Mouse (Mus musculus) liver, embryonic 16.5 days (tissue): Measurements from ENCODE around the gene Scfd2. TPM values are rescaled to one million over a fixed set of nuclear protein-coding genes. Genes with fewer than 3 reads are reported as not detected.

Source experiments
- ATAC-seq: fragments of 200-750 bp; cut with Nextera tagmentation; 2 replicates; pipeline ENCODE4 v1.8.0; 2017; ENCODE audit warnings: low read depth, mild to moderate bottlenecking, moderate number of reproducible peaks, moderate library complexity
- H3K27ac ChIP-seq: fragments of 300-500 bp; sonication (generic); 2 replicates; pipeline ENCODE4 v1.5.1; 2014; ENCODE audit warnings: mild to moderate bottlenecking, low read length
- H3K27me3 ChIP-seq: fragments of 300-500 bp; sonication (generic); 2 replicates; pipeline ENCODE4 v1.6.1; 2014; ENCODE audit warnings: low read depth, low read length, mixed read lengths; ENCODE audit not compliant: control insufficient read depth, insufficient read depth
- H3K36me3 ChIP-seq: fragments of 300-500 bp; sonication (generic); 2 replicates; pipeline ENCODE4 v1.6.1; 2014; ENCODE audit warnings: mild to moderate bottlenecking; ENCODE audit not compliant: control insufficient read depth, insufficient read depth
- H3K4me1 ChIP-seq: fragments of 300-500 bp; sonication (generic); 2 replicates; pipeline ENCODE4 v1.6.1; 2014; ENCODE audit warnings: low read depth, low read length, mixed read lengths; ENCODE audit not compliant: control insufficient read depth
- H3K4me2 ChIP-seq: fragments of 300-500 bp; sonication (generic); 2 replicates; pipeline ENCODE4 v1.6.1; 2014; ENCODE audit warnings: low read depth, low read length, mixed read lengths
- H3K4me3 ChIP-seq: fragments of 300-500 bp; sonication (generic); 2 replicates; pipeline ENCODE4 v1.5.1; 2014; ENCODE audit warnings: low read depth, mild to moderate bottlenecking, low read length
- H3K9ac ChIP-seq: fragments of 300-500 bp; sonication (generic); 2 replicates; pipeline ENCODE4 v1.6.1; 2014; ENCODE audit warnings: low read depth, low read length
- H3K9me3 ChIP-seq: fragments of 300-500 bp; sonication (generic); replicated peaks from 2 replicates; pipeline ENCODE4 v1.6.1; 2016; ENCODE audit warnings: low read length; ENCODE audit not compliant: control insufficient read depth
- WGBS: fragments of 180-500 bp; shearing (Covaris S2); extraction: QIAGEN DNeasy Blood & Tissue Kit; methylation state at CpG from one replicate; pipeline ENCODE4 v1.1.7; 2014; ENCODE audit not compliant: insufficient replicate concordance; 5-methylcytosine and 5-hydroxymethylcytosine counted together
- polyA plus RNA-seq: library from polyadenylated mRNA; unstranded; fragments of >200 nt; fragmentation: Nextera tagmentation; extraction: Ambion mirVana; gene quantifications from 2 replicates; pipeline ENCODE4 v1.2.1, GENCODE M21; 2015

The Scfd2 gene
- polyA plus RNA-seq, 1 experiment from 2014 or later = 10.4 TPM

DNA sequence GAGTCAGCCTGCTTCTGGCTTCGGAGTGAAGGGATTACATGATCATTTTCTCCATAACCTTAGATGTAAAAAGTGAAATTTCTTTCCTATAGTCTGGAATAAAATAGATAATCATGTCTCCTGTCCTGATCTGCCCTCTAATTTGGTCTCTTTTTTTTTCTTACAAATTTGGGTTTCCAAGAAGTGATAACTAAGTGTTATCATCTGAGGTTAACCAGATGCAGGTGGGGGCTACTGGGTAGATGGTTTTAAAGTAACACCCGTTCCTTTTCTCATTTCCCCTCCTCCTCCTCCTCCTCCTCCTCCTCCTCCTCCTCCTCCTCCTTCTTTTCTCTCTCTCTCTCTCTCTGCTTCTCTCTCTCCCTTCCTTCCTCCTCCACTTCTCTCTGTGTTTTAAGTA, 338.6 kb downstream of the Scfd2 start:
- H3K27me3 ChIP-seq = peaks cover 18% of the 10 kb centered on the region
- no peaks in the 10 kb centered on the region for H3K9me3 ChIP-seq
- 36% methylated on average over 2 of the region's 2 CpGs for WGBS

DNA sequence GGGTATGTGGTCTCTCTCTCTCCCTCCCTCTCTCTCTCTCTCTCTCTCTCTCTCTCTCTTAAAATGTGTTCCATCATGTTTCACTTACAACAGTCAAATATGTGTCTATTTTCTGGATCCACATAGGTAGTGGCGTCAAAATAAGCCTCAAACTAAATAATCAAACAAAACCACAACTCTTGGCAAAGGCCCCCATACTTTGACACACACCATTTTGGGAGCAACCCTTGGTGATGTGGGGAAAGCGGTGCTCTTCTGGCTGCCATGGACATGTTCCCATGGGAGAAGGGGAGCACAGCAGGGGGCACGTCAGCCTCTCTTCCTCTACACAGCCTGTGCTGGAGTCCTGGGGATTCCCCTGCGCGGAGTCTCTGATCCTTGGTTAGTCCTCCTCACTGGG, 340.6 kb downstream of the Scfd2 start:
- peaks cover 18% of the 10 kb centered on the region for H3K27me3 ChIP-seq
- no peak overlapping the region for H3K4me2 ChIP-seq
- no peaks in the 10 kb centered on the region for H3K9me3 ChIP-seq
- H3K4me1 ChIP-seq = peaks cover 7% of the 10 kb centered on the region
- no peaks in the 10 kb centered on the region for H3K36me3 ChIP-seq
- H3K27ac ChIP-seq = no peak overlapping the region
- no peak for ATAC-seq
- 62% methylated on average over 5 of the region's 5 CpGs for WGBS
- no peak overlapping the region for H3K4me3 ChIP-seq
- H3K9ac ChIP-seq = no peak overlapping the region

More for the DNA sequence above, 338.6 kb downstream of the Scfd2 start:
- H3K4me1 ChIP-seq = peaks cover 7% of the 10 kb centered on the region
- H3K9ac ChIP-seq = no peak overlapping the region
- no peaks in the 10 kb centered on the region for H3K36me3 ChIP-seq
- no peak overlapping the region for H3K4me3 ChIP-seq
- ATAC-seq = no peak
- H3K27ac ChIP-seq = no peak overlapping the region
- no peak overlapping the region for H3K4me2 ChIP-seq

DNA sequence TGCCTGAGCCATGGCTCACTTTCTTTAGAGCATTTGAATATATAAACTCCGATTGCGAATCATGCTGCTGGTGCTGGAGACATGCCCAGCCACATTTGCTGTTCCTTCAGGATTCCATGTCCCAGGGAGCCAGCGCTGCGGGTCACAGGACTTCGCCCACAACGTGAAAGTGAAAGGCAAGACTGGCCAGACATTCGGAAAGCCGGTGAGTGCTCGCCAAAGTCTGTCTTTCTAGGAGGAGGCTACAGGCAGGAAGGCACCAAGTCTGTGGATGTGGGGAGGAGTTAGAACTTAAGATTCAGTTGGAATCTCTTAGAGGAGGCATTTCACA, 341.4 kb downstream of the Scfd2 start:
- H3K4me1 ChIP-seq = peaks cover 7% of the 10 kb centered on the region
- no peak overlapping the region for H3K4me2 ChIP-seq
- peaks cover 11% of the 10 kb centered on the region for H3K27me3 ChIP-seq
- WGBS = 56% methylated on average over 9 of the region's 9 CpGs
- no peak overlapping the region for H3K9ac ChIP-seq
- H3K36me3 ChIP-seq = no peaks in the 10 kb centered on the region
- no peaks in the 10 kb centered on the region for H3K9me3 ChIP-seq
- no peak for ATAC-seq
- no peak overlapping the region for H3K27ac ChIP-seq
- H3K4me3 ChIP-seq = no peak overlapping the region

DNA sequence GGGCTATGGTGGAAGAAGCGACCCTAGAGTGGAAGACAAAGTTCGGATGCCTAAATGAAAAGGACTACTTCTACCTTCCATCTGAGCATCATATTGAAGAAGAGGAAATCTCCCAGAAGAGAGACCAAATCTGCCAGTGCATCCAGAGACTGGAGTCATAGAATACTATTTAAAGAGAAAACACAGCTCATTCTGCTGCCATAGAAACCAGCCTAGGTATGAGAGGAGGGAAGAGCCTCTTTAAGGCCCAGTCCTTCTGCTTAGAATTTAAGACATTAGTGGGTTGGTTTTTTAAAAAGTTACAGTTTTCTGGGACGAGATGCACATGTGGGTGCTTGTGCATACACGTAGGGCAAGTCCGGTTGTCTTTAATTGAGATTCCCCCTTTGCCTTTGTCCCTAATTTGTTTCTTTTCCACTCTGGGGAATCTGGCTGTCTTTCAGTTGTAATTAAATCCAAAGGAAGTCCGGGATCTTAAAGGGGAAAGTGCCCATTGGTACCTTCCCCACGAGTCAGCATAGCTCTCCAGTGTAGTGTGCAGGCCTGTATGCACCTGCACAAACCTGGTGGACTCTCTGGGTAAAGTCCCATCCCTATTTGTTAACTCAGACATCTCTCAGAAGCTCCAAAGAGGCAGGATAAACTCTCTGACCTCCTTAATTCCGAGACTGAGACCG, 341.9 kb downstream of the Scfd2 start:
- Histone ChIP-seq H3K36me3 (no peaks in the 10 kb centered on the region), H3K4me2 (no peak overlapping the region), H3K27ac (no peak overlapping the region), H3K4me3 (no peak overlapping the region), H3K9me3 (no peaks in the 10 kb centered on the region), H3K27me3 (peaks cover 7% of the 10 kb centered on the region; the same call in 1 of the 2 replicates), H3K9ac (no peak overlapping the region), H3K4me1 (peaks cover 5% of the 10 kb centered on the region)
- ATAC-seq = no peak
- WGBS = 54% methylated on average over 9 of the region's 9 CpGs

DNA sequence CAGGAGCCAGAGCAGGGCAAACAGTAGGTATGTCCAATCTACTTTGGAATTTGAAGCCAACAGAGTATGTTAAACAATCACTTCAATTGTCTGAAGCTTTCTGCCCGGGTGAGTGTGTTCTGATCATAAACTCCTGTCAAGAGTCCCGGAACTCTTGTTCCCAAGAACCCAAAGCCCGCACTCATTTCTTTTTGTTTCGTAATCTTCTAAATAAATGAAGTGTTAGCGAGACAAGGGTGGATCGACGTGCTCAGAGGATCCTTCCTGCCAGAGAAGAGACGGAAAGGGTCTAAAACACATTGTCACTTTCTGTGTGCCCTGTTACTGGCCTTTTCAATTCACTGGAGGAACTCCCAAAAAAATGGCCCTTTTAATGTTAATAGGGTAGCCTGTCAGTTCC, 342.7 kb downstream of the Scfd2 start:
- Histone ChIP-seq H3K27me3 (peaks cover 2% of the 10 kb centered on the region; the same call in 1 of the 2 replicates), H3K9me3 (no peaks in the 10 kb centered on the region), H3K9ac (no peak overlapping the region), H3K4me1 (no peaks in the 10 kb centered on the region; the same call in 1 of the 2 replicates), H3K4me2 (no peak overlapping the region), H3K36me3 (no peaks in the 10 kb centered on the region), H3K27ac (no peak overlapping the region), H3K4me3 (no peak overlapping the region)
- no peak for ATAC-seq
- 76% methylated on average over 8 of the region's 8 CpGs for WGBS

DNA sequence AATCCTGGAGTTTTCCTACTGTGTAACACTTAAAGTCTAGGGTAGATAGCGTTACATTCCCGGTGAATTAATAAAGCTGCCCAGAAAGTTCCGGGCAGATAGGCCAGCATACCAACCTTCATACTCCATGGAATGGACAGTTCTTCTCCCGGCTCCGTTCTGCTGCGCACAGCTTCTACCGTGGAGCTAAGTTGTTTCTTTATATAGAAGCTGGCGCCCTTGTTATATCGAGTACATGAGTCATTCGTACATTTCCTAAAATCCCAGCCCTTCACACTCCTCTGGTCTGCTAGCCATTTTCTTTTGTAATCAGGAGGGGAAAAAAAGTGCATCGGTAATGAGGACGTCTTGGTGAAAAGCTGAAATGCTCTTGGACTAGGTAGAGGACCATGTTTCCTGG, 343.5 kb downstream of the Scfd2 start:
- Histone ChIP-seq H3K4me3 (no peak overlapping the region), H3K27ac (no peak overlapping the region), H3K27me3 (peaks cover 2% of the 10 kb centered on the region; the same call in 1 of the 2 replicates), H3K4me1 (no peaks in the 10 kb centered on the region), H3K9ac (no peak overlapping the region), H3K9me3 (no peaks in the 10 kb centered on the region), H3K4me2 (no peak overlapping the region), H3K36me3 (no peaks in the 10 kb centered on the region)
- no peak for ATAC-seq
- WGBS = 75% methylated on average over 12 of the region's 12 CpGs

DNA sequence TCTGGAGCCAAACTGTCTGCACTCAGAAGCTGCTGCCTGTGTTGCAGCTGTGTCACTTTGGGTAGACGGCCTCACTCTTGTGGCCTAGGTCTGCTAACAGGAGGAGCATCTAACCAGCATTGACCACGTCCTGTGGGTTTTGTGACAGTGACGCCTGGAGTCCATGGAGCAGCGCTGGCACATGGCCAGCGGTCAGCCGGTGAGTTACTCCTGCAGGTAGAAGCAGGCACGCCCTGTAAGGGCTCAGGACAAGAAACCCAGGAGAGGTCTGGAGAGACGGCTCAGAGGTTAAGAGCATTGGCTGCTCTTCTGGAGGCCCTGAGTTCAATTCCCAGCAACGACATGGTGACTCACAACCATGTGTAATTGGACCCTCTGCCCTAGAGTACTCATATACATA, 347.0 kb downstream of the Scfd2 start:
- Histone ChIP-seq H3K27me3 (no peaks in the 10 kb centered on the region), H3K27ac (no peak overlapping the region), H3K9me3 (no peaks in the 10 kb centered on the region), H3K4me2 (no peak overlapping the region), H3K4me3 (no peak overlapping the region), H3K9ac (no peak overlapping the region), H3K4me1 (no peaks in the 10 kb centered on the region), H3K36me3 (no peaks in the 10 kb centered on the region)
- 44% methylated on average over 9 of the region's 9 CpGs for WGBS
- ATAC-seq = no peak

DNA sequence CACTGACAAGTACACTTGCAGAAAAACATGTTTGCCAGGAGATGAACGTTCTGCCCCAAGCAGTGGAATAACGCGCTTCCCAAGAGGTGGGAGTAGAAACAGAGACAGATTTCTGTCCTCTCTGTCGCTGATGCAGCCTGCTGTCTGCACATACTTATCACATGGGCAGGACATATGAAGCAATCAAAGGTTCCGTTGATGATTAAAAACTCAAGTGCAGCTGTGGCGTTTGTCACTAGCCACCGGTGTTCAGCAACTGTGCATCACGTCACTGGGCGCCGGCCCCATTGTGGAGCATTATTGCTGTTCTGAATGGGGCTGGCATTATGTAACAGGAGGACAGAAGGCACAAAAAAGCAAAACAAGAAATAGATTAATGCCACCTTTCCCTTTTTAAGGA, 348.4 kb downstream of the Scfd2 start:
- Histone ChIP-seq H3K4me3 (no peak overlapping the region), H3K4me1 (no peaks in the 10 kb centered on the region), H3K36me3 (no peaks in the 10 kb centered on the region), H3K9ac (no peak overlapping the region), H3K4me2 (no peak overlapping the region), H3K27me3 (no peaks in the 10 kb centered on the region), H3K27ac (no peak overlapping the region), H3K9me3 (no peaks in the 10 kb centered on the region)
- ATAC-seq = no peak
- 72% methylated on average over 10 of the region's 10 CpGs for WGBS

DNA sequence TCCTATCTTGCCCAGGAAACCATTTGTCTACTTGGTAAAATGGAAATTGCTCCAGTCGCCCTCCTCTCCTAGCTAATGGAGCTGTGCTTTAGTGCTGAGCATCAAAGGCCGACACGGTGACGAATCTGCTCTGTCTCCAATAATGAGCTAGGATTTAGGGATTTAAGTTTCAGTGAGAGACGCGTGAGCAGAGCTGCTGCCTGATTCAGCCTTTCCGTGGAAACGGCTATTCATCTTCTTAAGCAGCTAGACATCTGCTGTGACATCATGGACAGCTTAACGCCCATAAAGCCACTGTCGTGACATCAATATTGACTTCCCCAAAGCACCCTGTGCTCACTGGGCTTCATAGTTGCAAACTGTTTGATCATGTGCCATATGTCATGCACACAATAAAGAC, 351.3 kb downstream of the Scfd2 start:
- H3K27me3 ChIP-seq = no peaks in the 10 kb centered on the region
- 59% methylated on average over 10 of the region's 10 CpGs for WGBS
- H3K9me3 ChIP-seq = no peaks in the 10 kb centered on the region
- no peak overlapping the region for H3K27ac ChIP-seq
- H3K36me3 ChIP-seq = no peaks in the 10 kb centered on the region
- no peak overlapping the region for H3K4me2 ChIP-seq
- H3K9ac ChIP-seq = no peak overlapping the region
- no peak for ATAC-seq
- H3K4me1 ChIP-seq = no peaks in the 10 kb centered on the region
- no peak overlapping the region for H3K4me3 ChIP-seq
